Mouse (Mus musculus) ES-Bruce4 (cell line): Measurements from ENCODE around the gene Rel.

Experiments used
- CTCF ChIP-seq: IDR thresholded peaks from one replicate; pipeline ENCODE4 v1.8.1; 2011; ENCODE audit warnings: low read depth, low read length
- EP300 ChIP-seq: IDR thresholded peaks from 2 replicates; pipeline ENCODE4 v1.6.1; 2011; ENCODE audit warnings: low read depth, low read length; ENCODE audit not compliant: insufficient read depth
- POLR2A ChIP-seq: IDR thresholded peaks from one replicate; pipeline ENCODE4 v1.8.1; 2011; ENCODE audit warnings: low read length; ENCODE audit not compliant: insufficient read depth

- no peak for TF ChIP-seq POLR2A
- no peak for TF ChIP-seq CTCF
- TF ChIP-seq EP300: no peak
Observed at GRCm38 (mm10) chr11:23805716-23806115, 34.9 kb upstream of the Rel start.
